14 mouse cellular contexts compared by ENCODE assay signal in genomic region chrX:71791106-71791505, GRCm38 (mm10). TPM values are rescaled to one million over a fixed set of nuclear protein-coding genes. Genes with fewer than 3 reads are reported as not detected.
DNase-seq lines count a peak whose midpoint lies in the region; ATAC-seq and TF ChIP-seq lines count a peak whose summit lies in the region.
"Had no signal": no experiment of that assay in that cellular context is flagged by ENCODE, and none has a peak within 500 bp of the region (broad histone marks: within the 10 kb centered on the region; RNA-seq: fewer than 3 reads in every experiment).

No protein-coding gene starts in this region.

- H3K9ac ChIP-seq in hindbrain, postnatal 0 days (replicated peaks; ENCODE audit: low read length) = no peak overlapping the region
- no peak overlapping the region for H3K9ac ChIP-seq in hindbrain, embryonic 16.5 days (ENCODE audit: low read depth, low read length)
- H3K9ac ChIP-seq in midbrain, embryonic 14.5 days (replicated peaks; ENCODE audit: low read length) = no peak overlapping the region
- no peak overlapping the region for H3K9ac ChIP-seq in midbrain, embryonic 13.5 days (replicated peaks)
- H3K9ac ChIP-seq: limb, embryonic 13.5 days; lung, embryonic 14.5 days had no signal

- H3K36me3 ChIP-seq in hindbrain, postnatal 0 days (ENCODE audit: insufficient read depth, low read length) = no peaks in the 10 kb centered on the region
- H3K36me3 ChIP-seq in hindbrain, embryonic 16.5 days (ENCODE audit: control insufficient read depth, insufficient read depth, low read length) = no peaks in the 10 kb centered on the region
- no peaks in the 10 kb centered on the region for H3K36me3 ChIP-seq in midbrain, embryonic 14.5 days (ENCODE audit: control insufficient read depth, insufficient read depth, low read length)
- H3K36me3 ChIP-seq in midbrain, embryonic 13.5 days = no peaks in the 10 kb centered on the region
- H3K36me3 ChIP-seq: limb, embryonic 13.5 days had no signal

- no peak for ATAC-seq in hindbrain, postnatal 0 days
- ATAC-seq in hindbrain, embryonic 16.5 days = no peak
- ATAC-seq in midbrain, embryonic 14.5 days (ENCODE audit: low FRiP score, low TSS enrichment) = no peak
- ATAC-seq in midbrain, embryonic 13.5 days = no peak
- 0 out of 2 replicates have a peak, but pooled peaks have one; percentile 45 for ATAC-seq in common myeloid progenitor, adult 5-6 weeks (replicated peaks; ENCODE audit: low read depth, poor library complexity, severe bottlenecking)

- no peaks in the 10 kb centered on the region for H3K27me3 ChIP-seq in hindbrain, postnatal 0 days (ENCODE audit: insufficient read depth, low read length)
- H3K27me3 ChIP-seq in hindbrain, embryonic 16.5 days (replicated peaks; ENCODE audit: control insufficient read depth, insufficient read depth, low read length) = no peaks in the 10 kb centered on the region
- H3K27me3 ChIP-seq in midbrain, embryonic 14.5 days (ENCODE audit: control insufficient read depth, insufficient read depth, low read length) = no peaks in the 10 kb centered on the region
- H3K27me3 ChIP-seq in midbrain, embryonic 13.5 days = no peaks in the 10 kb centered on the region

- peak; percentile 2 for DNase-seq in adrenal gland, postnatal 25 days
- DNase-seq in adrenal gland, postnatal 4 days (ENCODE audit: low spot score in 2 of 2) = no peak
- DNase-seq in hindbrain, postnatal 0 days (ENCODE audit: low spot score) = peak; percentile 2
- DNase-seq in midbrain, embryonic 14.5 days = peak; percentile 9
- no peak for DNase-seq in urinary bladder, adult 2 months (ENCODE audit: low spot score)
- DNase-seq: cerebellum, adult 9-10 months; kidney, adult 8-10 months; layer of hippocampus, adult 9-11 months; lung, embryonic 14.5 days; spleen, adult 18-20 months had no signal

- H3K4me3 ChIP-seq in hindbrain, postnatal 0 days (ENCODE audit: low read length) = no peak overlapping the region
- H3K4me3 ChIP-seq in hindbrain, embryonic 16.5 days (ENCODE audit: low read length) = no peak overlapping the region
- H3K4me3 ChIP-seq in midbrain, embryonic 14.5 days (replicated peaks; ENCODE audit: low read depth, low read length) = no peak overlapping the region
- H3K4me3 ChIP-seq in midbrain, embryonic 13.5 days (replicated peaks) = no peak overlapping the region
- H3K4me3 ChIP-seq: limb, embryonic 13.5 days had no signal

- WGBS in hindbrain, postnatal 0 days = 23% methylated on average over 4 of the region's 4 CpGs
- 12% methylated on average over 4 of the region's 4 CpGs for WGBS in hindbrain, embryonic 16.5 days
- 23% methylated on average over 4 of the region's 4 CpGs for WGBS in midbrain, embryonic 14.5 days
- 17% methylated on average over 4 of the region's 4 CpGs for WGBS in midbrain, embryonic 13.5 days

- peak; percentile 39; the same call in 1 of the 2 replicates for TF ChIP-seq CTCF in hindbrain, postnatal 0 days (IDR thresholded peaks at IDR 0.05; ENCODE audit: low read depth)

- H3K4me1 ChIP-seq in hindbrain, postnatal 0 days (ENCODE audit: insufficient read depth, low read length) = no peaks in the 10 kb centered on the region
- no peaks in the 10 kb centered on the region for H3K4me1 ChIP-seq in hindbrain, embryonic 16.5 days (ENCODE audit: control insufficient read depth, insufficient read depth, low read depth, low read length)
- no peaks in the 10 kb centered on the region for H3K4me1 ChIP-seq in midbrain, embryonic 14.5 days (ENCODE audit: control insufficient read depth, insufficient read depth, low read length)
- H3K4me1 ChIP-seq in midbrain, embryonic 13.5 days (replicated peaks) = no peaks in the 10 kb centered on the region
- H3K4me1 ChIP-seq: limb, embryonic 13.5 days had no signal

- H3K27ac ChIP-seq in hindbrain, postnatal 0 days = no peak overlapping the region
- no peak overlapping the region for H3K27ac ChIP-seq in hindbrain, embryonic 16.5 days (ENCODE audit: low read depth, low read length)
- H3K27ac ChIP-seq in midbrain, embryonic 14.5 days (replicated peaks; ENCODE audit: low read depth, low read length) = no peak overlapping the region
- H3K27ac ChIP-seq in midbrain, embryonic 13.5 days = no peak overlapping the region
- H3K27ac ChIP-seq: limb, embryonic 13.5 days had no signal

- no peak overlapping the region for H3K4me2 ChIP-seq in hindbrain, postnatal 0 days (ENCODE audit: low read depth, low read length)
- no peak overlapping the region for H3K4me2 ChIP-seq in hindbrain, embryonic 16.5 days (ENCODE audit: low read length)
- H3K4me2 ChIP-seq in midbrain, embryonic 14.5 days (ENCODE audit: low read length) = no peak overlapping the region
- no peak overlapping the region for H3K4me2 ChIP-seq in midbrain, embryonic 13.5 days (replicated peaks)
- H3K4me2 ChIP-seq: limb, embryonic 13.5 days; lung, embryonic 14.5 days had no signal

- H3K9me3 ChIP-seq in hindbrain, postnatal 0 days (ENCODE audit: low read length) = no peaks in the 10 kb centered on the region
- no peaks in the 10 kb centered on the region for H3K9me3 ChIP-seq in hindbrain, embryonic 16.5 days (ENCODE audit: control insufficient read depth, low read length)
- H3K9me3 ChIP-seq in midbrain, embryonic 14.5 days (ENCODE audit: control insufficient read depth, low read length) = no peaks in the 10 kb centered on the region
- no peaks in the 10 kb centered on the region for H3K9me3 ChIP-seq in midbrain, embryonic 13.5 days
- H3K9me3 ChIP-seq: limb, embryonic 13.5 days had no signal

RNA-seq across cellular contexts. Expression of gene Vma21, which starts 24.6 kb away (rescaled TPM):
- total RNA-seq in adrenal gland, postnatal 25 days (2021) = 35.4 and 38.6 TPM in 2 replicates
- total RNA-seq in adrenal gland, postnatal 4 days (2021) = 10 to 100 TPM; 27.5 to 32.8 TPM
- 15.0 and 26.1 TPM in 2 replicates for total RNA-seq in hindbrain, postnatal 0 days (2014; rRNA removed)
- polyA plus RNA-seq in hindbrain, postnatal 0 days (2015; fragmentation: Nextera tagmentation; extraction: Ambion mirVana) = 71.1 and 73.2 TPM in 2 replicates
- 52.7 and 52.9 TPM in 2 replicates for polyA plus RNA-seq in hindbrain, embryonic 16.5 days (2015; fragmentation: Nextera tagmentation; extraction: Ambion mirVana)
- 54.6 and 59.6 TPM in 2 replicates for polyA plus RNA-seq in midbrain, embryonic 14.5 days (2014; fragmentation: Nextera tagmentation; extraction: Ambion mirVana)
- polyA plus RNA-seq in midbrain, embryonic 13.5 days (2015; fragmentation: Nextera tagmentation; extraction: Ambion mirVana) = 54.5 and 60.6 TPM in 2 replicates
- 21.7 and 28.2 TPM in 2 replicates for total RNA-seq in common myeloid progenitor, adult 5-6 weeks (2017)
- 14.2 and 15.2 TPM in 2 replicates for polyA plus RNA-seq in urinary bladder, adult 2 months (2012; rRNA removed)

Comparison
In these comparisons a context has a peak if more than half of its experiments do, and no peak if none do; other contexts are left out.
1. DNase-seq: peak in adrenal gland, postnatal 25 days (single experiment), hindbrain, postnatal 0 days (single experiment) and midbrain, embryonic 14.5 days (single experiment); none in adrenal gland, postnatal 4 days (0 of 2) and urinary bladder, adult 2 months (single experiment).